Mouse (Mus musculus) gastrocnemius, postnatal 14 days (tissue): ENCODE results near the gene 6430550D23Rik. TPM values are rescaled to one million over a fixed set of nuclear protein-coding genes. Genes with fewer than 3 reads are reported as not detected.

Source experiments
- total RNA-seq, 2 experiments: library from RNA; stranded (reverse); gene quantifications; 2 replicates each; pipeline ENCODE4 v1.2.3; 2021

Gene 6430550D23Rik
- total RNA-seq, 2 experiments from 2014 or later: 0.29 to 0.31 TPM

Other genes with a start within 250 kb of the 6430550D23Rik start
- gene Mmp24, start 232.6 kb downstream of the 6430550D23Rik start, total RNA-seq: under 1 TPM in 1 of 2 experiments, not detected in 1; 0.08 TPM
- gene BC029722, start 188.6 kb downstream of the 6430550D23Rik start, total RNA-seq: 10 to 100 TPM; 17.8 to 19.3 TPM
- gene Eif6, start 181.1 kb downstream of the 6430550D23Rik start, total RNA-seq: 10 to 100 TPM; 48.0 to 48.3 TPM
- not detected for gene Fam83c, start 173.1 kb downstream of the 6430550D23Rik start, total RNA-seq
- gene Uqcc1, start 77.7 kb downstream of the 6430550D23Rik start, total RNA-seq: 100 to 1,000 TPM; 106 to 129 TPM
- gene Gm15557, start 67.2 kb downstream of the 6430550D23Rik start, total RNA-seq: not detected
- gene Gdf5, start 62.6 kb downstream of the 6430550D23Rik start, total RNA-seq: not detected
- gene Cep250, start 51.5 kb downstream of the 6430550D23Rik start, total RNA-seq: 1 to 10 TPM; 5.5 to 5.6 TPM
- gene Ergic3, start 68 bp upstream of the 6430550D23Rik start, total RNA-seq: 10 to 100 TPM; 58.2 to 60.4 TPM
- not detected for gene Fer1l4, start 45.0 kb upstream of the 6430550D23Rik start, total RNA-seq
- under 1 TPM; 0.57 to 0.86 TPM for gene Spag4, start 57.2 kb upstream of the 6430550D23Rik start, total RNA-seq
- 10 to 100 TPM; 11.3 to 16.0 TPM for gene Cpne1, start 104.0 kb upstream of the 6430550D23Rik start, total RNA-seq
- 1 to 10 TPM; 8.2 to 8.3 TPM for gene Rbm12, start 104.0 kb upstream of the 6430550D23Rik start, total RNA-seq
- gene Gm28036, start 119.1 kb upstream of the 6430550D23Rik start, total RNA-seq: 1 to 10 TPM; 4.4 to 9.5 TPM
- gene Romo1, start 136.1 kb upstream of the 6430550D23Rik start, total RNA-seq: 100 to 1,000 TPM; 216 to 217 TPM
- gene Nfs1, start 136.2 kb upstream of the 6430550D23Rik start, total RNA-seq: 10 to 100 TPM; 53.6 to 65.4 TPM
- 100 to 1,000 TPM in 1 of 2 experiments, 10 to 100 TPM in 1; 99.7 to 123 TPM for gene Rbm39, start 172.3 kb upstream of the 6430550D23Rik start, total RNA-seq
- 10 to 100 TPM; 17.1 to 22.1 TPM for gene Phf20, start 188.5 kb upstream of the 6430550D23Rik start, total RNA-seq